Mouse (Mus musculus): ENCODE data around the gene Ifitm6.

DNA sequence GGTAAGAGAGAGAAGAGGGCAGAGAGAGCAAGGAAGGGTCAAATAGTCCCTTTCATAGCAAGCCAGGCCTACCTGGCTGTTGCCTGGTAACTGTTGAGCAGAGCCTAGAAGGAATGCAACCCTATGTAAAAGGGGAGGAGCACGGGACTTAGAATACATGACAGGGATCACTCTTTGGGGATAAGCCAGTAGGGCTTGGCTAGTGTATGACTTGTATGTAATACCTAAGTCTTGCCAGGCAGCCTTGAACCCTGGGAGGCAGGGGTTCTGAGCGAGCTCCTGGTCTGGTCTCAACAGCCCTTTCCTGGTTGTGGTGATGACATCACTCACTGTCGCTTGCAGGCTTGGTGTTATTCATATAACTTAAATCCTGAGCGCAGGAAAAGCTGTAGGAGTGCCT, 28.7 kb downstream of the Ifitm6 start:
- TF ChIP-seq CTCF (IDR thresholded peaks at IDR 0.05; ENCODE audit: low read depth, low read length) (no peak), POLR2A (IDR thresholded peaks at IDR 0.05; ENCODE audit: borderline replicate concordance, low read depth, low read length) (no peak)

Data from bone marrow macrophage, adult 2 months (primary cell).